Mouse (Mus musculus): Measurements from ENCODE around the gene Gfi1b.

Gfi1b gene

DNA sequence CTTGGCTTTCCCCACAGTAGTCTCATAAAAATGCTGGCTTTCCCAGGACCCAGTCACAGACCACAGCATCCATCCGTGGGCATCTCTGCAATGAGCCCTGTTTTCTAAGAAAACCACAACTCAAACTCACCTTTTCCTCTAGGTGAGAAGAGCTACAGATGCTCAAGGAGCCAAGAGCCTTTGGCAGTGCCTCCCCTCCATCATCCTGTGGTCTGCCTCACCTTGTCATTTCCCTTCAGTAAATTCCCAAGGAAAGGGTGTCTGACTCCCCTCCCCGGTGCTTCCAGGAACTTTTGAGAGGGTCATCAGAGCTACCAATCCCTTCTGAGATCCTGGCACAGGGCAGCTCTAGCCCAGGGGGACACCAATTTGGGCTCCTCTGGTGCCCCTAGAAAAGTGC lies 671 bp downstream of the Gfi1b start:
- no peak for DNase-seq

GRCm38 (mm10) chr2:28620522-28620921 lies 1.3 kb downstream of the Gfi1b start:
- DNase-seq, result no peak

DNA sequence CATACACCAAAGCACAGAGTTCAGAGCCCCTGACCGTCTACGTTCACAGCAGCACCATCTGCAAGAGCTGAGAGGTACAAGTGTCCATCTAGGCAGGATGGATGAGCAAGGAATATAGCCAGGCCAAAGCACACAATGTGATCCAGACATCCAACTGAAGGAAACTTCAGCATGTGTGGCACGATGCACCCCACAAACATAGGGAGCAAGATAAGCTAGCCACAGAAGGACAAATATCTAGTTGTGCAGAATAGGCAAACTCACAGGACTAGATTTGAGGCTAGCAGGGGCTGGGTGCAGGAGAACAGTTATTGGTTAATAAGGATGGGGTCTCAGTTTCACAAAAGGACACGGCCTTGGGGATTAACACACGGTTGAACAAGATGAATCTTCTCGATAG lies 2.4 kb downstream of the Gfi1b start:
- no peak for DNase-seq

- no peak for DNase-seq
These were observed 2.9 kb downstream of the Gfi1b start for GRCm38 (mm10) chr2:28618777-28619336.

- DNase-seq, result no peak
These were observed 4.0 kb downstream of the Gfi1b start for GRCm38 (mm10) chr2:28617498-28618486.

- DNase-seq, result no peak
These were observed 4.9 kb downstream of the Gfi1b start for GRCm38 (mm10) chr2:28616874-28617273.

DNA sequence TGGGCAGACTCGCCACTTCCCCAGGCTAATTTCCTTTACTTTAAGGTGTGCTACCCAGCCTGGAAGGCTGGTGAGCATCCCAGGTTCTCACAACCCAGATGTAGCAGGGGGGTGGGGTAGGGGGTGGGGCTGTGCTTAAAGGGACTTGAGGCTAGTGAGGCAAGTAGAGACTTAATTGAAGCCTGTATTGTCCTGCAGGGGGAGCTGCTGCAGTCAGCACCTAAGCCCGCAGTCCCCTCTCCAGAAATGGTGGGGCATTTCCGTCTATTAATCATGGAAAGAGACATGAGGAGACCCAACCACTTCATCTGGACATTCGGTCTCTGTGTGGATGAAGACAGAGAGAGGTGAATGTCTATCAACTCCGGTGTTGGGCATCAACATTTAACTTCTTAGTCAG lies 5.4 kb downstream of the Gfi1b start:
- DNase-seq, result no peak

DNA sequence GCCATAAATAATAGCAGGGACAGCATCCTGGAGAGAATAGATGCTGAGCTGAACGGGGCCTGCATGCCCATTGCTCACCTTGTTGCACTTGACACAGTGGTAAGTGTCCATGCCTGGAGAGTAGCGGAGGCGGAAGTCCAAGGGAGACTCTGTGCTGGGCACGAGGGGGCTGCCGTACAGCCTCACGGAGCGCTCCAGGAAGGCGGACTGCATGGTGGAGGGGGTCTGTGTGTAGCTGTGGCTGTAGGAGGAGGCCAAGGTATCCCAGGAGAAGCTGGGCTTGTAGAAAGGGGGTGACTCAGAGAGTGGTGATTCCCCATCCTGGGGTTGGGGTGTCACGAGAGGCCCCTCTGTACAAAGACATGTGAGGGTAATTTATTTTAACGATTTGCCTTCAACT lies 8.2 kb downstream of the Gfi1b start:
- no peak for DNase-seq

DNA sequence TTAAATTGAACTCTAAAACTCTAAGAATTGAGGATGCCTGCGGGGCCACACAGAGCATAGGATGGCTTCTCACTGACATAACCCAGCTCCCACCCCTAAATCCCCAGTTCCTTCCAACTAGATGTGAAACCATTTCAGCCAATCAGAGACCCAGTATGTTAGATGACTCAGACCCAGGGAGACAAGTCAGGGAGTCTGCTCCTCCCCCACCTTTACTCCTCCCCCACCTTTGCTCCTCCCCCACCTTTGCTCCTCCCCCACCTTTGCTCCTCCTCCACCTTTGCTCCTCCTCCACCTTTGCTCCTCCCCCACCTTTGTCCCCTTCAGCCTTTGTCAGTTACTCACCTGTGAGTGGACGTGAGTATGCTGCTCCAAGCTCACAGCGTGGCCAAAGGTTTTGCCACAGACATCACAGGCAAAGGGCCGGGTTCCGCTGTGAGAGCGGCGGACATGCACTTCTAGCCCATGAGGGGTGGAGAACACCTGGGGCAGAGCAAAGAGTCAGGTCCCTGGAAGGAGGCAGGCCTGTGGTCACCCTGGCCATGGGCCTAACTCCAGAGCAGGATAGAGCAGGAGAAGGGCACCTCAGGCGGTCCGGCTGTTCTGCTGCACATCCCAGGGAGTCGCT lies 9.2 kb downstream of the Gfi1b start:
- DNase-seq, result no peak

- no peak for DNase-seq
These were observed 10.4 kb downstream of the Gfi1b start for GRCm38 (mm10) chr2:28611407-28611787.

GRCm38 (mm10) chr2:28610716-28611406 lies 10.9 kb downstream of the Gfi1b start:
- no peak for DNase-seq

GRCm38 (mm10) chr2:28609851-28610250 lies 11.9 kb downstream of the Gfi1b start:
- no peak for DNase-seq

- no peak for DNase-seq
These were observed 14.2 kb downstream of the Gfi1b start for GRCm38 (mm10) chr2:28607341-28608165.

DNA sequence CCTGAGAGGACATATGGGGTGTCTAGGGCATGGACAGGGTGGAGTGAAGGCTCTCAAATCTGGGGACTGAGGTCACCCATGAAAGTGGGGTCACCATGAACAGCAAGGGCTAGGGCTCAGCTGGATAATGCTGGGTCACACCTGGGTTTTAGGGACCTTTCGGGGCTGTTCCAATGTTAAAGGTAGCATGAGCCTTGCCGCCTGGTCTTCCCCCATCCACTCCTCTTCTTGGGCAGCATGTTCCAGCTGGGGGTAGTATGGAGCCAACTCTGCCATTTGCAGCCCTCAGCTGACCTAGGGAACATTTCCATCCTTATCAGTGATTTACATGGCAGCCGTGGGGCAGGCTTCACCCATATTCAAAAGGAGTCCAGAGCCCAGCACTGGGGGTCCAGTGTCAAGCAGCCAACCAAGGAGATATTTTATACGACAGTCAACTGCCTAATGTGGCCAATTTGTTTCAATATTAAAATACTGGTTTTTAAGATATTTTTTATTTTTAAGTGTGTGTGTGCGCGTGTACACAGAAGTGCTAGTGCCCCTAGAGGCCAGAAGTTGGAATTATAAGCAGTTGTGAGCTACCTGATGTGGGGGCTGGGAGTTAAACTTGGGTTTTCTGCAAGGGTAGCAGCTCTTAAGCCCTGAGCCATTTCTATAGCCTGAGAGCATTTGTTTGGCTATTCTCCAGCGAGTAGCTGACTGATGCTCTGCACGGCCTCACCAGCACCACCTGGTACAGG lies 15.0 kb downstream of the Gfi1b start:
- DNase-seq, result no peak

DNA sequence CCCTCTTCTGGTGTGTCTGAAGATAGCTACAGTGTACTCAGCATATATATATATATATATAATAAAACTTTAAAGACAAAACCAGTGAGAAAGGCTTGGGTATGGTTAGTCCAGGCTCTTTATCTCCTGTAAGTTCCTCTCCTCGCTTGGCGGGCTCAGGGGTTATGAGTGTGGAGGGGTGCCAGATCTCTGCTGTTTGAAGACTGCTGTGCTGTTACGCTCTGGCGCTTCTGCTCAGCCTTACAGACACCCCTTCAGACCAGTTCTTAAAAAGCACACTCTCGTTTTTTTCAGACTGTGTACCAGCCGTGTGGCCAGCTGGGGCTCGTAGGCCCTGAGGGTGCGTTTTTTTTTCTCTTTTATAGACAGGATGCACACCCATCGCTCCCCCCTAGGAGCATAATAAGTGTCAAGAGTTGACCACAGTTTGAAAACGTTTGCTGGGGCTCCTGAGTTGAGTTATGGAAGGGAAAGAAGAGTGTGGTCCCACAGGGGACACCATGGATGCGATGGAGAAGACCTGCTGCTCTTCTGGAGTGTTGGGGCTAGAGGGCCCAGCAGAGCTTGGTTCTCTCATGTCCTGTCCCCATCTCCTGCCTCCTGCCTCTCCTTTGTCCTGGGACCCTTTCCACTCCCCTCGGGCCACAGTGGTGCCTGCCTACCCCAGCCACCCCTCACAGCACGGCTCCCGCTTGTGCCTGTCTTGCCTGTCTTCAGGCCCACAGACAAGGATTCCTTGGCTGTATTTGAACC lies 15.8 kb downstream of the Gfi1b start:
- no peak for DNase-seq

- DNase-seq, result no peak
These were observed 18.2 kb downstream of the Gfi1b start for GRCm38 (mm10) chr2:28603542-28603941.

GRCm38 (mm10) chr2:28601720-28602590 lies 19.8 kb downstream of the Gfi1b start:
- no peak for DNase-seq

- no peak for DNase-seq
These were observed 22.2 kb downstream of the Gfi1b start for GRCm38 (mm10) chr2:28599569-28599900.

DNA sequence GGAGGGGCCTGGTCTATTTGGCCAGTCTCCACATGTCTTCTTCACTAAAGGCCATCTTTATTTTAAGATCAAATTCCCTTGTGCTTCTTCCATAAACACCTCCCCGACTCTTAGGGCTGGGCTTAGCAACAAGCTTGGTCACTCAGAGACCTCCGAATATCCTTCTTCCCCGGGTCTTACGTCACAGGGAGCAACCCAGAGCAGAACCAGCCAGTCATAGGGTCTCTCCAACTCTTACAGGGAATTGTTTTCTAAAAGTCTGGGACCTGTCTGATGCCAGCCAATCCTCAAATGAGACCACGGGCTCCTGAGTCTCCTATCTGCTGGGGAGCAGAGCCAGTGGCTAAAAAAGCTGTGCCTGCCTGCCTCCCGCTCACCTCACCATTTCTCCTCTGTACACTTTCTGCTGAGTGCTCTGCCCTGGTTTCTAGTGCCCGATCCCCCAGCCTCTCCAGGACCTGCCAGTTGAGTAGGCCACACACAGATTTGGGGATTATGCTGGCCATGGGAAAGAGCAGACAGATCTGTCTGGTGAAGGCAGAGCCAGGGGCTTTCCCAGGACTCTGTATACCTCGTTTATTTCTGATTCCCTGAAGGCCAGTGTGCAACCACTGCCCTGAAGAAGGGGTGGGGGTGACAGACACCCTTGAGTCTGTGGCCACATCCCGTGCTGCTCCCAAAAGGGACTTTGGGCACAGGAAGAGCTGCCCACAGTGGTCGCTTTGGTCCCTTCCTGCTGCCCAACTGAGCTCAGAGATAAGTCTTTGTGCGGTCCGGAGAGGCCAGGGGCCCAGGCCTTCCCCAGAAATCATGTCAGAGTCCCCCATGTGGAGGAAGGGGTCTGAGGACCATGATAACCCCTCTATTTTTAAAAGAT lies 22.9 kb downstream of the Gfi1b start:
- DNase-seq, result no peak
